Mouse (Mus musculus) macrophage (primary cell): ENCODE measurements around the gene Mindy4. TPM values are rescaled to one million over a fixed set of nuclear protein-coding genes. Genes with fewer than 3 reads are reported as not detected.

Experiments used
- H3K27ac ChIP-seq: fragments of 350-480 bp; formaldehyde crosslinking; 2 replicates; pipeline ENCODE4 v1.9.0; 2021
- H3K36me3 ChIP-seq: fragments of 350-480 bp; formaldehyde crosslinking; 2 replicates; pipeline ENCODE4 v1.9.0; 2021; ENCODE audit errors: inconsistent target
- H3K4me3 ChIP-seq: fragments of 350-480 bp; formaldehyde crosslinking; 2 replicates; pipeline ENCODE4 v1.9.0; 2021; ENCODE audit errors: inconsistent target
- H3K79me2 ChIP-seq: fragments of 350-480 bp; formaldehyde crosslinking; 2 replicates; pipeline ENCODE4 v1.9.0; 2021; ENCODE audit errors: inconsistent target
- WGBS: methylation state at CpG from one replicate; pipeline ENCODE4 v1.1.7; 2026; ENCODE audit warnings: inconsistent platforms; ENCODE audit not compliant: missing documents; 5-methylcytosine and 5-hydroxymethylcytosine counted together
- polyA plus RNA-seq: library from polyadenylated mRNA; stranded (reverse); fragments of 250-400 nt; gene quantifications from 3 replicates; pipeline ENCODE4 v1.2.4, GENCODE M21; 2018; ENCODE audit warnings: inconsistent platforms

Gene Mindy4
- polyA plus RNA-seq, 1 experiment from 2014 or later: 0.34 TPM

- 79% methylated on average over 17 of the region's 17 CpGs for whole genome bisulfite sequencing
- H3K79me2 ChIP-seq: no peaks in the 10 kb centered on the region
- no peaks in the 10 kb centered on the region for H3K36me3 ChIP-seq
- H3K4me3 ChIP-seq: no peak overlapping the region
- H3K27ac ChIP-seq: no peak overlapping the region
Observed at GRCm38 (mm10) chr6:55323908-55324634, 120.9 kb downstream of the Mindy4 start.

- Histone ChIP-seq H3K79me2 (no peaks in the 10 kb centered on the region), H3K27ac (no peak overlapping the region), H3K4me3 (no peak overlapping the region), H3K36me3 (no peaks in the 10 kb centered on the region)
- WGBS: 36% methylated on average over 1 of the region's 1 CpGs
Observed at GRCm38 (mm10) chr6:55324785-55325184, 121.6 kb downstream of the Mindy4 start.

- no peak overlapping the region for H3K27ac ChIP-seq
- H3K79me2 ChIP-seq: no peaks in the 10 kb centered on the region
- 44% methylated on average over 4 of the region's 4 CpGs for WGBS
- no peak overlapping the region for H3K4me3 ChIP-seq
- H3K36me3 ChIP-seq: no peaks in the 10 kb centered on the region
Observed at GRCm38 (mm10) chr6:55326299-55326698, 123.1 kb downstream of the Mindy4 start.

GRCm38 (mm10) chr6:55327326-55327725 is 124.1 kb downstream of the Mindy4 start:
- Histone ChIP-seq H3K4me3 (no peak overlapping the region), H3K79me2 (no peaks in the 10 kb centered on the region), H3K36me3 (no peaks in the 10 kb centered on the region), H3K27ac (no peak overlapping the region)
- 88% methylated on average over 13 of the region's 13 CpGs for WGBS

GRCm38 (mm10) chr6:55328179-55328578 is 125.0 kb downstream of the Mindy4 start:
- WGBS: 81% methylated on average over 4 of the region's 4 CpGs
- no peaks in the 10 kb centered on the region for H3K79me2 ChIP-seq
- H3K4me3 ChIP-seq: no peak overlapping the region
- H3K27ac ChIP-seq: no peak overlapping the region
- no peaks in the 10 kb centered on the region for H3K36me3 ChIP-seq

- Histone ChIP-seq H3K79me2 (no peaks in the 10 kb centered on the region), H3K27ac (no peak overlapping the region), H3K4me3 (no peak overlapping the region), H3K36me3 (no peaks in the 10 kb centered on the region)
- 24% methylated on average over 6 of the region's 6 CpGs for WGBS
Observed at GRCm38 (mm10) chr6:55331315-55331714, 128.1 kb downstream of the Mindy4 start.

GRCm38 (mm10) chr6:55332100-55332772 is 129.1 kb downstream of the Mindy4 start:
- Histone ChIP-seq H3K36me3 (no peaks in the 10 kb centered on the region), H3K79me2 (no peaks in the 10 kb centered on the region), H3K4me3 (no peak overlapping the region), H3K27ac (no peak overlapping the region)
- 58% methylated on average over 5 of the region's 5 CpGs for WGBS

- 88% methylated on average over 6 of the region's 6 CpGs for WGBS
- no peak overlapping the region for H3K4me3 ChIP-seq
- H3K27ac ChIP-seq: no peak overlapping the region
- H3K36me3 ChIP-seq: no peaks in the 10 kb centered on the region
- no peaks in the 10 kb centered on the region for H3K79me2 ChIP-seq
Observed at GRCm38 (mm10) chr6:55332773-55333109, 129.6 kb downstream of the Mindy4 start.

GRCm38 (mm10) chr6:55335989-55336514 is 132.9 kb downstream of the Mindy4 start, which contains the start of gene Aqp1:
TSS of gene Aqp1 (plus strand) at chr6:55336432.
- 9% methylated on average over 12 of the region's 12 CpGs for WGBS
- no peak within 1 kb of the TSS for H3K27ac ChIP-seq
- no peak within 1 kb of the TSS for H3K4me3 ChIP-seq
- no peaks in the 10 kb centered on the region for H3K79me2 ChIP-seq
- H3K36me3 ChIP-seq: no peaks in the 10 kb centered on the region

GRCm38 (mm10) chr6:55337242-55337641 is 134.1 kb downstream of the Mindy4 start:
- Histone ChIP-seq H3K4me3 (no peak overlapping the region), H3K27ac (no peak overlapping the region), H3K79me2 (no peaks in the 10 kb centered on the region), H3K36me3 (no peaks in the 10 kb centered on the region)
- 95% methylated on average over 4 of the region's 5 CpGs for WGBS

- no peaks in the 10 kb centered on the region for H3K79me2 ChIP-seq
- no peak overlapping the region for H3K27ac ChIP-seq
- WGBS: 92% methylated on average over 6 of the region's 6 CpGs
- H3K4me3 ChIP-seq: no peak overlapping the region
- no peaks in the 10 kb centered on the region for H3K36me3 ChIP-seq
Observed at GRCm38 (mm10) chr6:55338077-55338476, 134.9 kb downstream of the Mindy4 start.

GRCm38 (mm10) chr6:55338934-55339825 is 136.0 kb downstream of the Mindy4 start:
- Histone ChIP-seq H3K79me2 (no peaks in the 10 kb centered on the region), H3K36me3 (no peaks in the 10 kb centered on the region), H3K27ac (no peak overlapping the region), H3K4me3 (no peak overlapping the region)
- 66% methylated on average over 9 of the region's 9 CpGs for WGBS

- 77% methylated on average over 5 of the region's 5 CpGs for WGBS
- H3K4me3 ChIP-seq: no peak overlapping the region
- H3K79me2 ChIP-seq: no peaks in the 10 kb centered on the region
- no peaks in the 10 kb centered on the region for H3K36me3 ChIP-seq
- no peak overlapping the region for H3K27ac ChIP-seq
Observed at GRCm38 (mm10) chr6:55341688-55342087, 138.5 kb downstream of the Mindy4 start.

- Histone ChIP-seq H3K27ac (no peak overlapping the region), H3K36me3 (no peaks in the 10 kb centered on the region), H3K79me2 (no peaks in the 10 kb centered on the region), H3K4me3 (no peak overlapping the region)
- 95% methylated on average over 9 of the region's 9 CpGs for WGBS
Observed at GRCm38 (mm10) chr6:55342328-55342727, 139.1 kb downstream of the Mindy4 start.
